Mouse (Mus musculus) CH12.LX (cell line): ENCODE data around the gene Ank2. TPM values are rescaled to one million over a fixed set of nuclear protein-coding genes. Genes with fewer than 3 reads are reported as not detected.

Experiments used
- DNase-seq: peaks from one replicate; pipeline ENCODE4 v3.0.0-alpha.2; 2013; ENCODE audit errors: extremely low read depth
- H3K27ac ChIP-seq: 2 replicates; pipeline ENCODE4 v1.5.1; 2012; ENCODE audit warnings: low read depth, mild to moderate bottlenecking, control low read depth, moderate library complexity; ENCODE audit not compliant: insufficient read depth
- H3K27me3 ChIP-seq: replicated peaks from 2 replicates; pipeline ENCODE3; 2012; ENCODE audit warnings: inconsistent platforms
- H3K36me3 ChIP-seq, 2 experiments: replicated peaks in 1 of 2; 2 replicates each; pipeline versions ENCODE3 to v1.6.1; 2012; ENCODE audit warnings: inconsistent platforms in 1 of 2, low read length in 1 of 2, mild to moderate bottlenecking in 1 of 2, mixed read lengths in 1 of 2, moderate library complexity in 1 of 2; ENCODE audit not compliant: control insufficient read depth in 1 of 2, insufficient read depth in 1 of 2
- H3K4me1 ChIP-seq, 2 experiments: 2 replicates each; pipeline ENCODE4 v1.6.1; 2012; ENCODE audit warnings: inconsistent platforms in 1 of 2, moderate library complexity in 1 of 2; ENCODE audit not compliant: insufficient read depth in 2 of 2, control insufficient read depth in 1 of 2
- H3K4me2 ChIP-seq: 2 replicates; pipeline ENCODE4 v1.6.1; 2012; ENCODE audit warnings: low read depth, mild to moderate bottlenecking, control low read depth; ENCODE audit not compliant: poor library complexity, insufficient read depth, severe bottlenecking
- H3K4me3 ChIP-seq, 3 experiments: fragments of 150-350 bp in 1 of 3; sonication (generic) in 1 of 3; replicated peaks in 1 of 3; 2 replicates each; pipeline versions ENCODE3 to v1.5.1; 2011 to 2012; ENCODE audit warnings: low read depth in 2 of 3, low read length in 2 of 3, mild to moderate bottlenecking in 2 of 3, moderate library complexity in 2 of 3, control low read depth in 1 of 3, improper control_type of control experiment in 1 of 3, inconsistent platforms in 1 of 3, mixed read lengths in 1 of 3; ENCODE audit not compliant: poor library complexity in 1 of 3
- H3K79me2 ChIP-seq: replicated peaks from 2 replicates; pipeline ENCODE4 v1.6.1; 2012; ENCODE audit warnings: mild to moderate bottlenecking, moderate library complexity; ENCODE audit not compliant: control insufficient read depth, poor library complexity, insufficient read depth, severe bottlenecking; ENCODE audit errors: extremely low read depth
- H3K9ac ChIP-seq: 2 replicates; pipeline ENCODE4 v1.6.1; 2012; ENCODE audit warnings: low read depth, mild to moderate bottlenecking, control low read depth, moderate library complexity; ENCODE audit not compliant: insufficient read depth
- H3K9me3 ChIP-seq: replicated peaks from 2 replicates; pipeline ENCODE3; 2012; ENCODE audit warnings: low read length, inconsistent platforms, mixed read lengths
- BHLHE40 ChIP-seq: IDR thresholded peaks from 2 replicates; pipeline ENCODE4 v1.6.1; 2011; ENCODE audit warnings: mild to moderate bottlenecking, low read depth, low read length, improper control_type of control experiment
- CHD1 ChIP-seq: IDR thresholded peaks from 2 replicates; pipeline ENCODE4 v1.6.1; 2012; ENCODE audit warnings: low read depth, low read length, improper control_type of control experiment, inconsistent platforms
- CHD2 ChIP-seq: IDR thresholded peaks from 2 replicates; pipeline ENCODE4 v1.6.1; 2011; ENCODE audit warnings: low read length, improper control_type of control experiment
- ELF1 ChIP-seq: IDR thresholded peaks from 2 replicates; pipeline ENCODE4 v1.6.1; 2014; ENCODE audit warnings: low read depth, mild to moderate bottlenecking, inconsistent platforms, low read length, improper control_type of control experiment
- ETS1 ChIP-seq: conservative IDR thresholded peaks from 2 replicates; pipeline ENCODE4 v1.6.1; 2012; ENCODE audit warnings: low read depth, mild to moderate bottlenecking, inconsistent platforms, low read length, improper control_type of control experiment, moderate library complexity
- GABPA ChIP-seq: IDR thresholded peaks from 2 replicates; pipeline ENCODE4 v1.6.1; 2012; ENCODE audit warnings: low read depth, low read length, improper control_type of control experiment, inconsistent platforms; ENCODE audit not compliant: insufficient replicate concordance
- HCFC1 ChIP-seq: IDR thresholded peaks from 2 replicates; pipeline ENCODE4 v1.6.1; 2012; ENCODE audit warnings: low read depth, mild to moderate bottlenecking, inconsistent platforms, low read length, improper control_type of control experiment
- JUN ChIP-seq: IDR thresholded peaks from 2 replicates; pipeline ENCODE4 v1.6.1; 2011; ENCODE audit warnings: low read depth, mild to moderate bottlenecking, low read length, improper control_type of control experiment, moderate library complexity; ENCODE audit not compliant: insufficient read depth
- JUND ChIP-seq: conservative IDR thresholded peaks from 2 replicates; pipeline ENCODE4 v1.6.1; 2011; ENCODE audit warnings: low read depth, low read length, improper control_type of control experiment
- MAFK ChIP-seq: IDR thresholded peaks from 2 replicates; pipeline ENCODE4 v1.6.1; 2011; ENCODE audit warnings: low read length, improper control_type of control experiment; ENCODE audit not compliant: insufficient replicate concordance
- MAX ChIP-seq: IDR thresholded peaks from 2 replicates; pipeline ENCODE4 v1.6.1; 2011; ENCODE audit warnings: low read length, improper control_type of control experiment
- MXI1 ChIP-seq: IDR thresholded peaks from 2 replicates; pipeline ENCODE4 v1.6.1; 2011; ENCODE audit warnings: mild to moderate bottlenecking, low read depth, low read length, improper control_type of control experiment
- MYC ChIP-seq: IDR thresholded peaks from 2 replicates; pipeline ENCODE4 v1.6.1; 2011; ENCODE audit warnings: low read depth, mild to moderate bottlenecking, improper control_type of control experiment, low read length
- NELFE ChIP-seq: IDR thresholded peaks from 2 replicates; pipeline ENCODE4 v1.6.1; 2011; ENCODE audit warnings: low read depth, low read length, improper control_type of control experiment
- PAX5 ChIP-seq: IDR thresholded peaks from 2 replicates; pipeline ENCODE4 v1.6.1; 2012; ENCODE audit warnings: low read length, inconsistent platforms, mixed read lengths
- POLR2AphosphoS2 ChIP-seq: IDR thresholded peaks from 2 replicates; pipeline ENCODE4 v1.6.1; 2011; ENCODE audit warnings: low read depth, low read length, improper control_type of control experiment
- RAD21 ChIP-seq: IDR thresholded peaks from 2 replicates; pipeline ENCODE4 v1.6.1; 2011; ENCODE audit warnings: low read depth, mild to moderate bottlenecking, low read length, improper control_type of control experiment, moderate library complexity
- RCOR1 ChIP-seq: conservative IDR thresholded peaks from 2 replicates; pipeline ENCODE4 v1.6.1; 2012; ENCODE audit warnings: low read depth, mild to moderate bottlenecking, inconsistent platforms, low read length, improper control_type of control experiment
- SIN3A ChIP-seq: IDR thresholded peaks from 2 replicates; pipeline ENCODE4 v1.6.1; 2012; ENCODE audit warnings: low read length, improper control_type of control experiment, inconsistent platforms
- SMC3 ChIP-seq: IDR thresholded peaks from 2 replicates; pipeline ENCODE4 v1.6.1; 2011; ENCODE audit warnings: low read depth, low read length, improper control_type of control experiment
- TBP ChIP-seq: conservative IDR thresholded peaks from 2 replicates; pipeline ENCODE4 v1.6.1; 2011; ENCODE audit warnings: low read depth, low read length, improper control_type of control experiment
- USF1 ChIP-seq: IDR thresholded peaks from 2 replicates; pipeline ENCODE4 v1.6.1; 2014; ENCODE audit warnings: low read depth, mild to moderate bottlenecking, inconsistent platforms, low read length, improper control_type of control experiment
- USF2 ChIP-seq: conservative IDR thresholded peaks from 2 replicates; pipeline ENCODE4 v1.6.1; 2011; ENCODE audit warnings: low read depth, low read length, improper control_type of control experiment
- ZKSCAN1 ChIP-seq: IDR thresholded peaks from 2 replicates; pipeline ENCODE4 v1.6.1; 2012; ENCODE audit warnings: low read depth, inconsistent platforms, low read length, improper control_type of control experiment, borderline replicate concordance
- ZMIZ1 ChIP-seq: IDR thresholded peaks from 2 replicates; pipeline ENCODE4 v1.6.1; 2012; ENCODE audit warnings: low read depth, mild to moderate bottlenecking, inconsistent platforms, low read length, improper control_type of control experiment
- ZNF384 ChIP-seq: IDR thresholded peaks from 2 replicates; pipeline ENCODE4 v1.6.1; 2012; ENCODE audit warnings: low read depth, low read length, improper control_type of control experiment, inconsistent platforms
- dilution Hi-C: fragments of 300-500 bp; cut with MboI; formaldehyde crosslinking; loops from 2 replicates; pipeline ENCODE4 v1.14.3; 2020; ENCODE audit warnings: low sequenced_read_pairs; ENCODE audit not compliant: extremely low pct_unique_long_range_greater_than_20kb, extremely low pct_ligation_motif_present
- in situ Hi-C: fragments of 300-500 bp; cut with MboI; formaldehyde crosslinking; loops from 3 replicates; pipeline ENCODE4 v1.14.3; 2019; ENCODE audit warnings: low sequenced_read_pairs, low pct_ligation_motif_present, low pct_unique_long_range_greater_than_20kb, mixed read lengths
- polyA plus RNA-seq: library from polyadenylated mRNA; unstranded; fragments of >175 nt; gene quantifications from 2 replicates; pipeline ENCODE4 v1.2.1, GENCODE M21; 2012; ENCODE audit warnings: low read depth; ENCODE audit not compliant: insufficient read length
- total RNA-seq, 2 experiments: library from RNA; depleted of rRNA; stranded (reverse); fragments of 300-350 nt in 1 of 2; fragments of >200 nt in 1 of 2; gene quantifications; 2 replicates each; pipeline ENCODE4 v1.2.3; 2012 to 2014

Ank2 gene
- total and polyA plus RNA-seq, 3 experiments, result 3.9 to 20.9 (median 12.2) TPM

DNA sequence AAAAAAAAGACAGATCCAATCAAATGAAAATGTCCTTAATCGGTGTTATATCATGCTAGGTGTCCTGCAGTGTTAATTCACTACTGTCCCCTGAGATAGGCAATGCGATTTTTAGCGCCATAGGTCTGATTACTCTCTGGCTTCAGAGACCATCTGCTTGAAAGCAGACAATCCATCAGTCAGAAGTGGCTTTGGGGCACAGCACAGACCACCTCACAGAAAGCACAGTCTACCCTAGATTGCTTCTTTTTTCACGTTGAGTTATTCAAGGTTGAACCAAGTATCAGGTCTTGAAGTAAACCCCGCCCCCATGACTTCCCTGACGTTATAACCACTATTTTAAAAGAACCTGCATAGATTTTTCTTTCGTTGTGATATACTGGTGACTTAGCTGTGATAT lies 385.9 kb downstream of the Ank2 start:
- Histone ChIP-seq H3K36me3 (no peaks in the 10 kb centered on the region), H3K79me2 (no peaks in the 10 kb centered on the region), H3K4me3 (no peak overlapping the region), H3K9ac (no peak overlapping the region), H3K4me1 (peaks cover 5 to 6% of the 10 kb centered on the region in 2 experiments; a peak in 1 of 4 replicates), H3K9me3 (no peaks in the 10 kb centered on the region), H3K4me2 (no peak overlapping the region), H3K27me3 (no peaks in the 10 kb centered on the region), H3K27ac (no peak overlapping the region)
- dilution Hi-C loops (no loop called here), in situ Hi-C loops (no loop called here)
- DNase-seq, result no peak
- TF ChIP-seq NELFE, result no peak
- TF ChIP-seq ZKSCAN1, result no peak
- no peak for TF ChIP-seq JUN
- no peak for TF ChIP-seq MAX
- TF ChIP-seq POLR2AphosphoS2, result no peak
- TF ChIP-seq TBP, result no peak
- no peak for TF ChIP-seq USF1
- TF ChIP-seq RCOR1, result no peak
- no peak for TF ChIP-seq ETS1
- no peak for TF ChIP-seq MXI1
- TF ChIP-seq ELF1, result no peak
- TF ChIP-seq SIN3A, result no peak
- no peak for TF ChIP-seq ZMIZ1

GRCm38 (mm10) chr3:127109413-127109812 lies 389.7 kb downstream of the Ank2 start:
- no peak for DNase-seq
- no peak overlapping the region for H3K4me3 ChIP-seq
- H3K9ac ChIP-seq, result no peak overlapping the region
- in situ Hi-C loops, result no loop called here
- H3K36me3 ChIP-seq, result no peaks in the 10 kb centered on the region
- no peak overlapping the region for H3K27ac ChIP-seq
- H3K79me2 ChIP-seq, result no peaks in the 10 kb centered on the region
- H3K4me1 ChIP-seq, result no peaks in the 10 kb centered on the region
- no peaks in the 10 kb centered on the region for H3K27me3 ChIP-seq
- no peak for TF ChIP-seq PAX5
- TF ChIP-seq USF2, result no peak
- no peak for TF ChIP-seq ZNF384
- no peak for TF ChIP-seq CHD1
- no peak for TF ChIP-seq HCFC1
- no peak for TF ChIP-seq TBP
- TF ChIP-seq MYC, result no peak
- TF ChIP-seq JUND, result no peak
- TF ChIP-seq CHD2, result no peak
- no peak for TF ChIP-seq RCOR1
- no peak for TF ChIP-seq MAFK
- no peak for TF ChIP-seq USF1
- TF ChIP-seq BHLHE40, result no peak
- TF ChIP-seq SMC3, result no peak
- no peak for TF ChIP-seq MXI1
- TF ChIP-seq MAX, result no peak
- TF ChIP-seq GABPA, result no peak
- no peak for TF ChIP-seq RAD21
- no peak overlapping the region for H3K4me2 ChIP-seq
- no peaks in the 10 kb centered on the region for H3K9me3 ChIP-seq
- dilution Hi-C loops, result no loop called here
